Mouse (Mus musculus) monocyte, adult 2 months (primary cell): ENCODE measurements around the gene Adk.
"Not testable (repeated sequence)": the region's sequence is repeated elsewhere in the genome, so short reads cannot be mapped to it uniquely, and the experiment has no call there.

Source experiments
- DNase-seq, 2 experiments: peaks; one replicate each; pipeline ENCODE4 v3.0.0; 2022; ENCODE audit warnings: low spot score in 2 of 2, low read depth in 1 of 2

The Adk gene

GRCm38 (mm10) chr14:21411524-21411923 is 359.1 kb downstream of the Adk start:
- DNase-seq, result no peak

DNA sequence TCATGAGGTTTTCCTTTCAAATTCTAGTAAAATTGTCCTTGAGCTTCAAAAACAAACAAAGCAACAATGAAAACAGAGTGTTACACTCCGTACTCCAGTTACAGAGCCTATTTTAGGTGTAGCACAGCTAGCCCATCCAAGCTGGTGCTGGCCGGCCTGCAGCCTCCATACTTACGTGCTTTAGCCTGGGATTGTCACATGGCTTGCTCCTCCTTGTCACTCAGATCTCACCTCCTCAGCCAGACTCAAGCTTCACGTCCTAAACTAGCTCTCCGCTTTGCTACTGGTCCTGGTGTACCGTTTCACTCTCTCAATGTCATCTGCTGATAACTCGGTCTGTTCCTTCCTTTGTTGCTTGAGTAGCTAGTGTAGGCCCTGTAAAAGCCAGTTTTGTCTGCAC is 366.0 kb downstream of the Adk start:
- DNase-seq, result no peak

GRCm38 (mm10) chr14:21427369-21427768 is 375.0 kb downstream of the Adk start:
- DNase-seq, result no peak

- DNase-seq, result no peak
These were observed 381.0 kb downstream of the Adk start for GRCm38 (mm10) chr14:21433415-21433814.

DNA sequence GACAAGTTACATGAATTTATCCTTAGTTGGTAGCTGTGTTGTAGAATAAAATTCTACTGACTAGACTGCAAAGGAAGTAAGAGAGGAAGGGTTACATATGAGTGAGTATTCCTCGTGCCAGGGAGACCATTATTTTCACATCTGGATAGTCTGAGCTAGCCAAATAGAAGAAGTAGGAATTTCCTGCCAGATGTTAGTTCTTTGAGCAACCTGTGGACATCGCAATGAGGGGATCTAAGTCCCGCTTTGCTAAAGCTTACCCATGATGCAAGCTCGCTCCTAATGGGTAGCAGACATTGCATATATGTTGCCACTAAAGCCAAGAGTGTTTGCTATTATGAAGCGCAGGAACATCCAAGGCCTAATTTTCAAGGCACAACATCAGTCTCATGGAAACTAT is 381.6 kb downstream of the Adk start:
- no peak for DNase-seq

GRCm38 (mm10) chr14:21434686-21435085 is 382.3 kb downstream of the Adk start:
- DNase-seq, result no peak

DNA sequence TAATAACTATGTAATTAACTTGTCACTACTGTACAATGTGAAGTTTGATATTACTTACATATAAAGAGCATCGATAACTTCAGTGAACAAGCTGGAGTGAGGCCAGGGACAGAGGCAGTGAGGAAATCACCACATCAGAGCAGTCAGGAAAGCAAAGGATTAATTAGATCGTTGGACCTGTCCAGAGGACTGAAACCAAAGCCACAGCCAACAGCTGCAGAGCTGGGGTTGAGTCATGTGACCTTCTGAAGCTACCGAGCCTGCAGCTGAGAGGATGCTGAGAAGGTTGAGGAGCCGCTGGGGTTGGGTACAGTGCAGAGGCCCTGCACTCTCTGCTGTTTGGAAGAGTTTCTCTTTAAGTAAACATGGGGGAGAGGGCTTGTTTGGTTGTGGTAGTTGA is 387.4 kb downstream of the Adk start:
- DNase-seq, result no peak

- DNase-seq, result no peak
These were observed 388.2 kb downstream of the Adk start for GRCm38 (mm10) chr14:21440526-21440925.

DNA sequence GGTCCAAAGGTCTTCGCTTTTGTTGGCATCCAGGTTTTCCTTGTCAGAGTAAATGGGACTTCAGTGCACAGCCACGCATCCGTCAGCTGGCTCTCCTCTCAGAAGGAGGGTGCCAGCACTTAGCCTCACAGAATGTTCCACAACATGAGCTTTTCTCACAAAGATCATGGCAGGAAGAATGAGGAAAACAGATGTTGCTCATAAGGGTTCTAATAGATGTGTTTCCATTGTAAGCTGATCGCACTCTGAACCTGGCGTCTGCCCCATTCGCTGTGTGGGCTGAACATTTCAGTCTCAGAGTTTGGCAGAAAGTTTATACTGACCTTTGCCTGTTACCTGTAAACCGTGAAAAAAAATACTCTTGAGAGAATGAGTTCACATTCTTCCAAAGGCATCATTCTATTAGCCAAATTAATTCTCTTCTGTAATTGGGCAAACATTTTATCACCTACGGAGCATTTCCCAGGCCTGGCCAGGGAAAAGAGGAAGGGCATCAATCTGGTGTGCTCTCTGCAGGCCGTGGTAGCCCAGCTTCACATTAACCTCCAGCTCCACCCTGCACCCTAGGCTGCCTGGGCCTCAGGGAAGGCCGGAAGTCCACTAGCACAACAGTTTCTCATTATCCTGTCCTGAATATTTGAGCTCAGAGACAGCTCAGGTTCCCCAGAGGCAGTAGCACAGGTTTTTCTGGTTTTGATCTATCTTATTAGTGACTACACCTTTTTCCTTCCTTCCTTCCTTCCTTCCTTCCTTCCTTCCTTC is 389.6 kb downstream of the Adk start:
- DNase-seq, result no peak

DNA sequence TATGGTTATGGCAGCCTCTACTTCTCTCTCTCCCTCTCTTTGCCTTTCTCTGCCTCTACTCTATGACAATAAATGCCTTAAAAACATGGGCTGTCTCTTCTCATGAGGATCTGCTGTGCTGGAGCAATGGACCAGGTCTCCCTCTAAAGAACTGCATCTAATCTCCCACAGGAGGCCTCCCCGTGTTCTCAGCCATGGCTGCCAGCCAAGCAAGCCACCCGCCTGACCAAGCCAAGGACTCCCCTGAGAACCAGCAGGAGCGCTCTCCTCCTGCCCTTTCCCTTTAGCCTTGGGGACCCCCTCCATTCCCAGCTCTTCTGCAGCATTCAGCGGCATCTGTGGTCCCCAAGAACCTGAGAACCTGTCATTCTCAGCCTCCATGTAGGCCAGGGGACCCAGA is 400.2 kb downstream of the Adk start:
- no peak for DNase-seq

GRCm38 (mm10) chr14:21453896-21454295 is 401.5 kb downstream of the Adk start:
- DNase-seq, result no peak

GRCm38 (mm10) chr14:21455654-21456350 is 403.4 kb downstream of the Adk start:
- DNase-seq, result no peak

- DNase-seq, result no peak
These were observed 404.2 kb downstream of the Adk start for GRCm38 (mm10) chr14:21456526-21456925.

DNA sequence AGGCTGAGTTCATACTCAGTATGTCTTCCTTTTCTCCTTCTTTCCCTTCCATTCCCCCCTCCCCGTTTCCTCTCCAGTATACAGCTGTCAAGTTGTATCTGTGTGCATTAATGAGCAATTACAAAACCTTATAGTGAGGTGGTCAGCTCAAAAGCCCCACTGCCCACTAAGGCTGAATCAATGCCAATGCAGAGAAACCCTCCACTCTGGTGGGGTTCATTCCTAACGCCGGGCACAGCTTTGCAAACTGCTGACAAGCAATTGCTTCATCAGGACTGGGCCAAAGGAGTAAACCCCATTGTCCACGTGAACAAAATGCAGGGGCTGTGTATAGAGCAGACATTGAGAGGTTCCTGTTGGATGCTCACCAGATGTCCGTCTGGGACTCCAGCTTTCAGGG is 405.5 kb downstream of the Adk start:
- no peak for DNase-seq

DNA sequence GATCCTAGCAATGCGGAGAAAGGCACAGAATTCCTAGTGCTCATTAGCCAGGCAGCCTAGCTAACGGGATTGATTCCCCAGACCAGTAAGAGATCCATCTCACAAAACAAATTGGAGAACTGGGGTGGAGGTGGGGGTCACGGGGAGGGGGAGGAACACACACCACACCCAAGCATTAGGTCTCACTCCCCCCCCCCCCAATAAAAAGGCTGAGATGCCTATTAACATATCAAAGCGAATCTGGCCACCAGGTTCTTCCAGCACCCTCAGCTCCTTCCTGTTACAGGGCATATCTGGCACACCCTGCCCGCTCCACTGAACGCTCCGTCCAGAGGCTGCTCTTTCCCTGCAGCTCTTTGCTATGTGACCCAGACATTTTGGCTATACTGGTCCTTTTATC is 406.3 kb downstream of the Adk start:
- no peak for DNase-seq

GRCm38 (mm10) chr14:21459163-21459562 is 406.8 kb downstream of the Adk start:
- DNase-seq, result no peak

- no peak for DNase-seq
These were observed 410.0 kb downstream of the Adk start for GRCm38 (mm10) chr14:21462398-21462797.

- no peak for DNase-seq
These were observed 410.8 kb downstream of the Adk start for GRCm38 (mm10) chr14:21463117-21463712.

DNA sequence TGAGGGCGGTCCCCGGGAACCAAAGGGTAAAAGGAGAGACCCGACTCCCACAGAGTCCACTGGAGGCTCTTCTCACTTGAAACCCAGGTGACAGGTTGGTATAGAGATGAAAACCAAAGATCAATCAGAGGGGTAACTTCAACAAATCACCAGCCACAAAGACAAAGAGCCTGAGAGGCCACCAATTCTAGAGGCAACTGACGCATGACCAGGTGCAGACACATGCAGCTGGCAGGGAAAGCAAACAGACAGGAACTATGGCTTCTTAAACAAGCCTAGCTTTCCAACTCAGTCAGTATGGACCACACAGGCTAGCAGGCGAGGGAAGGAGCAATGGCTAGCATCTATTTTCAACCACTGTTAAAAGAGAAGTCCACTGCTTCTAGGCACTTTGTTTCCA is 418.0 kb downstream of the Adk start:
- no peak for DNase-seq

- no peak for DNase-seq
These were observed 419.6 kb downstream of the Adk start for GRCm38 (mm10) chr14:21471975-21472374.

DNA sequence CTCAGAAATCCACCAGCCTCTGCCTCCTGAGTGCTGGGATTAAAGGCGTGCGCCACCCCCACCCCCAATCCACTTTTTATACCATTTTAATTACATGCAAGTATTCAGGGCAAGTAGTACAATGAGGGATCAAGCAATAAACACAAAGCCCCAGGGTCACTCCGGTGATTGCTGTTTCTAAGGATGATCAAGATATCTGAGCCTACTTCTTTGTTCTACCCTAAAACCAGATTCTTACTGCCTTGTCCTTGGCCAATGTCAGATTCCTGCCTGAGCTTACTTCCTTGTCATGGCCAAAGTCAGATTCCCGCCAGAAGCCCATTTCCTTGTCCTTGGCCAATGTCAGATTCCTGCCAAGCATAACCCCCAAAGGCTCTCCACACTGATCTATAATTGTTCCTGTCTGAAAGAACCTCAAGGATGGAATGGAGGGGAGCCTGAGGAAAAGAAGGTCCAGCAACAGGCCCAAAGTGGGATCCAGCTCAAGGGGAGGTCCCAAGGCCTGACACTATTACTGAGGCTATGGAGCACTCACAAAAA is 422.3 kb downstream of the Adk start:
- DNase-seq, result not testable (repeated sequence)

DNA sequence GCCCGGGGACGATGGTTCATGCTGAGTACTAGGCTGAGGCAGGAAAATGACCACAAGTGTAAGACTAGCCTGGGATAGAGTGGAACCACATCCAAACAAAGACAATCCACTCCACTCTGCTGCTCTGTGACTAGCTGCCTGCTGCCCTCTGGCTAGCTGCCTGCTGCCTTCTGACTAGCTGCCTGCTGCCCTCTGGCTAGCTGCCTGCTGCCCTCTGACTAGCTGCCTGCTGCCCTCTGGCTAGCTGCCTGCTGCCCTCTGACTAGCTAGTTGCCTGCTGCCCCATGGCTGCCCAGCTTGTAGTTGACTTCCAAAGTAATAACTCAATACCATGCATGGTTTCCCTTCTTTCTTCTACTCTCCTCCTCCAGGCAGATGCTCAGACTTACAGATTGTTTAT is 424.8 kb downstream of the Adk start:
- DNase-seq, result no peak
